ENCODE assay signal across 15 mouse cellular contexts in genomic region chr7:78659846-78660245, GRCm38 (mm10).
DNase-seq lines count a peak whose midpoint lies in the region.
"Had no signal": no experiment of that assay in that cellular context is flagged by ENCODE, and none has a peak within 500 bp of the region (broad histone marks: within the 10 kb centered on the region; RNA-seq: fewer than 3 reads in every experiment).

No protein-coding gene starts in this region.

- intact Hi-C loops in left cerebral cortex, postnatal 36 days (cut with DNase I) = no loop called here

- peak; percentile 54 for DNase-seq in heart, adult 11 months
- no peak for DNase-seq in heart, adult 18-20 months
- DNase-seq in 3T3-L1 (ENCODE audit: low read depth, low spot score) = peak; percentile 61
- DNase-seq in left cerebral cortex, postnatal 36 days (ENCODE audit: low spot score in 2 of 2) = no peak
- DNase-seq: adrenal gland, adult 2 months; adrenal gland, adult 8-10 months; adrenal gland, postnatal 10 days; adrenal gland, postnatal 14 days; adrenal gland, postnatal 25 days; adrenal gland, postnatal 36 days; B cell, adult 2 months; cerebellum, adult 11 months; cerebellum, adult 11-12 months; cerebellum, adult 18-20 months; cerebellum, adult 2 months had no signal

Comparison
In these comparisons a context has a peak if more than half of its experiments do, and no peak if none do; other contexts are left out.
1. DNase-seq: peak in heart, adult 11 months (single experiment) and 3T3-L1 (single experiment); none in heart, adult 18-20 months (0 of 2) and left cerebral cortex, postnatal 36 days (0 of 2).